Mouse (Mus musculus) mesoderm, embryonic 11.5 days (tissue): ENCODE measurements around the gene Kcnh8.

Experiments used
- DNase-seq: peaks from one replicate; pipeline ENCODE4 v3.0.0-alpha.2; 2012; ENCODE audit warnings: low read depth, low spot score

Gene Kcnh8

GRCm38 (mm10) chr17:52602093-52602780 lies at the start of gene Kcnh8:
TSS of gene Kcnh8 (plus strand) at chr17:52602709.
- peak; percentile 43 for DNase-seq

- DNase-seq = peak; percentile 76
Measured at GRCm38 (mm10) chr17:52559961-52560720, 42.4 kb upstream of the Kcnh8 start.

- DNase-seq = peak; percentile 7
Measured at GRCm38 (mm10) chr17:52565467-52566155, 36.9 kb upstream of the Kcnh8 start.

- peak; percentile 18 for DNase-seq
Measured at GRCm38 (mm10) chr17:52569584-52570270, 32.8 kb upstream of the Kcnh8 start.

- no peak for DNase-seq
Measured at GRCm38 (mm10) chr17:52572229-52572628, 30.3 kb upstream of the Kcnh8 start.

- no peak for DNase-seq
Measured at GRCm38 (mm10) chr17:52591503-52592194, 10.9 kb upstream of the Kcnh8 start.

GRCm38 (mm10) chr17:52599141-52599540 lies 3.4 kb upstream of the Kcnh8 start:
- no peak for DNase-seq

- peak; percentile 86 for DNase-seq
Measured at GRCm38 (mm10) chr17:52600882-52601371, 1.6 kb upstream of the Kcnh8 start.

GRCm38 (mm10) chr17:52602781-52603170 lies 267 bp downstream of the Kcnh8 start:
- no peak for DNase-seq

GRCm38 (mm10) chr17:52603411-52603810 lies 902 bp downstream of the Kcnh8 start:
- peak; percentile 57 for DNase-seq

- DNase-seq = no peak
Measured at GRCm38 (mm10) chr17:52611382-52611781, 8.9 kb downstream of the Kcnh8 start.

- DNase-seq = peak; percentile 2
Measured at GRCm38 (mm10) chr17:52649186-52649585, 46.7 kb downstream of the Kcnh8 start.

GRCm38 (mm10) chr17:52691988-52692387 lies 89.5 kb downstream of the Kcnh8 start:
- no peak for DNase-seq

GRCm38 (mm10) chr17:52701944-52702343 lies 99.4 kb downstream of the Kcnh8 start:
- no peak for DNase-seq

- no peak for DNase-seq
Measured at GRCm38 (mm10) chr17:52712319-52712718, 109.8 kb downstream of the Kcnh8 start.

GRCm38 (mm10) chr17:52722214-52722613 lies 119.7 kb downstream of the Kcnh8 start:
- DNase-seq = no peak

GRCm38 (mm10) chr17:52728806-52729205 lies 126.3 kb downstream of the Kcnh8 start:
- DNase-seq = no peak

GRCm38 (mm10) chr17:52738436-52738835 lies 135.9 kb downstream of the Kcnh8 start:
- no peak for DNase-seq

GRCm38 (mm10) chr17:52788151-52788550 lies 185.6 kb downstream of the Kcnh8 start:
- no peak for DNase-seq

GRCm38 (mm10) chr17:52804463-52804862 lies 202.0 kb downstream of the Kcnh8 start:
- DNase-seq = no peak

GRCm38 (mm10) chr17:52810773-52811172 lies 208.3 kb downstream of the Kcnh8 start:
- peak; percentile 6 for DNase-seq
